Comparison of ENCODE assay signal across 8 mouse cellular contexts in the genomic region with DNA sequence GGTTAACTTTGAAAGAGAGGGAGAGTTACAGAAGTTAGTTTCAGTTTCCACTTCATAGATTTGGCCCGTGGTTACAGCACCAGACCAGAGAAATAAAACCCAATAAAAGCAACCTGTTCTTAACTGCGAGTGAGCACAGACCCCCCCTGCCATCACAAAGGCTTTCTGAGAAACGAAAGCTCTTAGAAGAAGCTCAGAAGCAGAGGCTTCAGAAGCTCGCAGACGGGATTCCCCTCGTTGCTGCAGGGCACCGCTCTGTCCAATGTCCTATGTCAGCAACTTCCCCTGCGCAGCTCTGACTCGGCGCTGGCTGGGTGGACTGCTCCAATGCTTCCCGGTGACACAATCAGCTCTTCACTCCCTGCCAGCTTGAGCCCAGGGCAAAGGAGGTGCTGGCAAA. TPM values are rescaled to one million over a fixed set of nuclear protein-coding genes. Genes with fewer than 3 reads are reported as not detected.
A peak's percentile ranks its signal among the peaks of the same experiment; 100 is the strongest.
DNase-seq lines count a peak whose midpoint lies in the region; ATAC-seq and TF ChIP-seq lines count a peak whose summit lies in the region.

No protein-coding gene starts in this region.

- WGBS in heart, embryonic 16.5 days = 22% methylated on average over 11 of the region's 11 CpGs
- WGBS in liver, embryonic 12.5 days (ENCODE audit: insufficient replicate concordance) = 22% methylated on average over 11 of the region's 11 CpGs
- WGBS in olfactory bulb, adult 2 months = 13% methylated on average over 11 of the region's 11 CpGs

- H3K9ac ChIP-seq in heart, embryonic 16.5 days (ENCODE audit: low read length) = peak overlapping the region; percentile 72
- no peak overlapping the region for H3K9ac ChIP-seq in liver, embryonic 12.5 days

- H3K4me1 ChIP-seq in cortical plate, adult 2 months (ENCODE audit: control insufficient read depth, insufficient read depth, low read length) = no peaks in the 10 kb centered on the region
- H3K4me1 ChIP-seq in heart, embryonic 16.5 days (ENCODE audit: control insufficient read depth, insufficient read depth, low read length) = peaks cover 12% of the 10 kb centered on the region
- peaks cover 19% of the 10 kb centered on the region for H3K4me1 ChIP-seq in liver, embryonic 12.5 days
- H3K4me1 ChIP-seq in olfactory bulb, adult 2 months (ENCODE audit: control insufficient read depth, insufficient read depth, low read length) = peaks cover 7% of the 10 kb centered on the region

- peak overlapping the region; percentile 10; the same call in 1 of the 2 replicates for H3K4me3 ChIP-seq in cortical plate, adult 2 months (ENCODE audit: insufficient read depth, low read length)
- peak overlapping the region; percentile 59 for H3K4me3 ChIP-seq in heart, embryonic 16.5 days (ENCODE audit: low read length)
- H3K4me3 ChIP-seq in liver, embryonic 12.5 days = peak overlapping the region; percentile 37
- H3K4me3 ChIP-seq in olfactory bulb, adult 2 months (ENCODE audit: insufficient read depth, low read depth, low read length) = peak overlapping the region; percentile 33

- peak overlapping the region; percentile 58 for H3K4me2 ChIP-seq in heart, embryonic 16.5 days (ENCODE audit: low read depth, low read length)
- peak overlapping the region; percentile 57 for H3K4me2 ChIP-seq in liver, embryonic 12.5 days

- no peak overlapping the region for H3K27ac ChIP-seq in cortical plate, adult 2 months (ENCODE audit: insufficient read depth, low read length)
- peak overlapping the region; percentile 76 for H3K27ac ChIP-seq in heart, embryonic 16.5 days (ENCODE audit: low read length)
- no peak overlapping the region for H3K27ac ChIP-seq in liver, embryonic 12.5 days
- no peak overlapping the region for H3K27ac ChIP-seq in olfactory bulb, adult 2 months (ENCODE audit: insufficient read depth, low read depth, low read length)

- ATAC-seq in heart, embryonic 16.5 days (replicated peaks; ENCODE audit: extremely low read depth, insufficient read depth, low FRiP score) = peak; percentile 64
- peak; percentile 33; the same call in 1 of the 2 replicates for ATAC-seq in liver, embryonic 12.5 days
- ATAC-seq in cerebellum, adult (ENCODE audit: insufficient number of reproducible peaks, low FRiP score, low TSS enrichment) = no peak

- TF ChIP-seq CTCF in cortical plate, adult 2 months (IDR thresholded peaks at IDR 0.05; ENCODE audit: extremely low read depth, insufficient read depth, low read length) = no peak
- no peak for TF ChIP-seq CTCF in olfactory bulb, adult 2 months (IDR thresholded peaks at IDR 0.05; ENCODE audit: insufficient read depth, low read depth, low read length)

- no peaks in the 10 kb centered on the region for H3K9me3 ChIP-seq in heart, embryonic 16.5 days (replicated peaks; ENCODE audit: control insufficient read depth, low read length)
- H3K9me3 ChIP-seq in liver, embryonic 12.5 days (replicated peaks) = no peaks in the 10 kb centered on the region

- no peaks in the 10 kb centered on the region for H3K27me3 ChIP-seq in heart, embryonic 16.5 days (ENCODE audit: control insufficient read depth, insufficient read depth, low read length)
- peaks cover 6% of the 10 kb centered on the region; the same call in 1 of the 2 replicates for H3K27me3 ChIP-seq in liver, embryonic 12.5 days (replicated peaks)

- no peaks in the 10 kb centered on the region for H3K36me3 ChIP-seq in heart, embryonic 16.5 days (ENCODE audit: control insufficient read depth, insufficient read depth)
- no peaks in the 10 kb centered on the region for H3K36me3 ChIP-seq in liver, embryonic 12.5 days

- DNase-seq in ovary, postnatal 36 days (ENCODE audit: low spot score) = peak; percentile 46
- no peak for DNase-seq in ovary, postnatal 10 days (ENCODE audit: low spot score)
- DNase-seq in cerebellum, adult 11-12 months = no peak

- TF ChIP-seq POLR2A in cortical plate, adult 2 months (IDR thresholded peaks at IDR 0.05; ENCODE audit: extremely low read depth, insufficient read depth, low read length) = no peak
- no peak for TF ChIP-seq POLR2A in olfactory bulb, adult 2 months (IDR thresholded peaks at IDR 0.05; ENCODE audit: insufficient read depth, low read depth, low read length)

RNA-seq across cellular contexts. Expression of a gene that starts 4.8 kb away (rescaled TPM):
- polyA plus RNA-seq in cortical plate, adult 2 months (2012; rRNA removed) = 0.40 and 1.1 TPM in 2 replicates
- polyA plus RNA-seq in heart, embryonic 16.5 days (2015; fragmentation: Nextera tagmentation; extraction: Ambion mirVana) = 5.5 and 16.5 TPM in 2 replicates
- polyA plus RNA-seq in liver, embryonic 12.5 days (2016; fragmentation: Nextera tagmentation; extraction: Ambion mirVana) = 6.6 and 6.7 TPM in 2 replicates
- polyA plus RNA-seq in olfactory bulb, adult 2 months (2012; ENCODE audit: insufficient read depth, insufficient read length, low replicate concordance, missing spikeins) = not detected in 2 replicates

RNA-seq across cellular contexts. Expression of a gene that starts 21.9 kb away (rescaled TPM):
- 13.8 and 15.2 TPM in 2 replicates for polyA plus RNA-seq in cortical plate, adult 2 months (2012; rRNA removed)
- polyA plus RNA-seq in heart, embryonic 16.5 days (2015; fragmentation: Nextera tagmentation; extraction: Ambion mirVana) = 71.8 and 92.4 TPM in 2 replicates
- 0.78 and 1.0 TPM in 2 replicates for polyA plus RNA-seq in liver, embryonic 12.5 days (2016; fragmentation: Nextera tagmentation; extraction: Ambion mirVana)
- polyA plus RNA-seq in olfactory bulb, adult 2 months (2012; ENCODE audit: insufficient read depth, insufficient read length, low replicate concordance, missing spikeins) = not detected in 2 replicates

RNA-seq across cellular contexts. Expression of a gene that starts 25.6 kb away (rescaled TPM):
- polyA plus RNA-seq in cortical plate, adult 2 months (2012; rRNA removed) = not detected in 2 replicates
- 0.21 and 0.37 TPM in 2 replicates for polyA plus RNA-seq in heart, embryonic 16.5 days (2015; fragmentation: Nextera tagmentation; extraction: Ambion mirVana)
- not detected in 2 replicates for polyA plus RNA-seq in liver, embryonic 12.5 days (2016; fragmentation: Nextera tagmentation; extraction: Ambion mirVana)
- not detected in 2 replicates for polyA plus RNA-seq in olfactory bulb, adult 2 months (2012; ENCODE audit: insufficient read depth, insufficient read length, low replicate concordance, missing spikeins)

RNA-seq across cellular contexts. Expression of a gene that starts 43.2 kb away (rescaled TPM):
- 11.8 and 13.8 TPM in 2 replicates for polyA plus RNA-seq in cortical plate, adult 2 months (2012; rRNA removed)
- polyA plus RNA-seq in heart, embryonic 16.5 days (2015; fragmentation: Nextera tagmentation; extraction: Ambion mirVana) = 22.0 and 22.2 TPM in 2 replicates
- 35.1 and 36.3 TPM in 2 replicates for polyA plus RNA-seq in liver, embryonic 12.5 days (2016; fragmentation: Nextera tagmentation; extraction: Ambion mirVana)
- polyA plus RNA-seq in olfactory bulb, adult 2 months (2012; ENCODE audit: insufficient read depth, insufficient read length, low replicate concordance, missing spikeins) = not detected in 2 replicates
